Mouse (Mus musculus) lung, postnatal 0 days (tissue): ENCODE measurements around the gene Trappc3l.

Experiments
- CTCF ChIP-seq: IDR thresholded peaks from 2 replicates; pipeline ENCODE4 v1.5.1; 2016; ENCODE audit warnings: antibody characterized with exemption, mild to moderate bottlenecking
- EP300 ChIP-seq: IDR thresholded peaks from 2 replicates; pipeline ENCODE4 v1.6.1; 2016; ENCODE audit warnings: antibody characterized with exemption, mild to moderate bottlenecking, control low read depth

DNA sequence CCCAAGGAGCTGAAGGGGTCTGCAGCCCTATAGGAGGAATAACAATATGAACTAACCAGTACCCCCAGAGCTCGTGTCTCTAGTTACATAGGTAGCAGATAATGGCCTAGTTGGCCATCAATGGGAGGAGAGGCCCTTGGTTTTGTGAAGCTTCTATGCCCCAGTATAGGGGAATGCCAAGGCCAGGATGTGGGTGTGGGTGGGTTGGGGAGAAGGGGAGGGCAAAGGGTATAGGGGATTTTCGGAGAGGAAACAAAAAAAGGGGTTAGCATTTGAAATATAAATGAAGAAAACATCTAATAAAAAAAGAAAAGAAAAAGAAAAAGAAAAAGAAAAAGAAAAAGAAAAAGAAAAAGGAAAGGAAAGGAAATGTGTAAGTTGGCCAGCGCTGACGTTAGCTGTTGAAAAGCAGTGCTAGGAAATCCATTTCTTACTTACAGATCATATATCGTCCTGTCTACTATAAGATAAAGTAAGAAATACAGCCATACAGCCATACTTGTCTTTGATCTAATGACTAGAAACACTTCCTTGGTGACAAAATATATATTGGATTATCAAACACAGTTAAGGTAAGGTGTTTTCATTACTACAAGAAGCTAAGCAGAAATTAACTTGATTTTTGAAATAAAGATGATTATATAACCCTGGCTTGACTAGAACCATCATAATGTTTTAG lies 37.3 kb downstream of the Trappc3l start:
- TF ChIP-seq CTCF = no peak
- no peak for TF ChIP-seq EP300
